Mouse (Mus musculus): ENCODE results near the gene Adamts18. TPM values are rescaled to one million over a fixed set of nuclear protein-coding genes. Genes with fewer than 3 reads are reported as not detected.

The Adamts18 gene
- total RNA-seq (2021), result under 1 TPM; 0.28 to 0.32 TPM
- long read RNA-seq, experiment 1, result 0 reads
- long read RNA-seq, experiment 2, result 0 reads

DNA sequence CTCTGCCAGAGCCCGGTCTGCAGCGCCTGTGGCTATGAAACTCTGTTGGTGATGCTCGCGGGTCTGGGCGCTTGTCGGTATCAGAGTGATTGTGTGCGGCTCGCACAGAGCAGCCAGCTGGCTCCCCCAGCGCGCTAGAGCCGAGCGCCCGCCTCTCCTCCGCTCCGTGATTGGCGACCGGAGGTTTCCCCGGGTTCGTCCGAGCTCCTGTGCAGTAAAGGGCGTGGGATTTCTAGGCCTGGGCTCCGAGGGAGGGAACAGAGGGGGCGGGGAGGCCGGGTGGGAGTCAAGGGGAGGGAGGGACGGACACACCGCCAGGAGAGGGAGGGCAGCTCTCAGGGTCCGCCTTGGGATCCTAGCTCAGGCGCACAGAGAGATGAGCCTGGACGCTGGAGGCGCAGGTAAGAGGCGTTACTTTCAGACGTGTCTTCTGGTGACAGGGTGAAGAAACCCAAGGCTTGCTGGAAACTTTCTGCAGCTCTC is at the start of gene Adamts18:
TSS of gene Adamts18 (minus strand) at position 86 of the 483 bp plus-strand sequence.
- no peak for DNase-seq

DNA sequence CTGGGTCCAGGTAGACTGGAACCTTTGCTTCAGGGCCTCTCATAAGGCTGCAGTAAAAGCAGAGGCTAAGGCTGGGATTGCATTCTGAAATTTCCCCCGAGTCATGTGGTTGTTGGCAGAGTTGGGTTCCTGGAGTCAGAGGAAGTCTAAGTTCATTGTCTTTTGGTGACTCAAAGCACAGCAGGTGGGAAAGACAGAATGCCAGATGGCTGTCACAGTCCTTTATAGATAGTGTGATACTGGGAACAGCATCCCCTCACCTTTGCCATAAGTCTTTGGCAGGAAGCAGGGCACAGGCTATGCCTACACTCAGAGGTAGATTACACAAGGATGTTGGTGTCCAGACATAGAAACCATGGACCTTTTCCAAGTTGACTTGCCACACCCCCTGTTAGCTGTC is 47.9 kb upstream of the Adamts18 start:
- no peak for DNase-seq

DNA sequence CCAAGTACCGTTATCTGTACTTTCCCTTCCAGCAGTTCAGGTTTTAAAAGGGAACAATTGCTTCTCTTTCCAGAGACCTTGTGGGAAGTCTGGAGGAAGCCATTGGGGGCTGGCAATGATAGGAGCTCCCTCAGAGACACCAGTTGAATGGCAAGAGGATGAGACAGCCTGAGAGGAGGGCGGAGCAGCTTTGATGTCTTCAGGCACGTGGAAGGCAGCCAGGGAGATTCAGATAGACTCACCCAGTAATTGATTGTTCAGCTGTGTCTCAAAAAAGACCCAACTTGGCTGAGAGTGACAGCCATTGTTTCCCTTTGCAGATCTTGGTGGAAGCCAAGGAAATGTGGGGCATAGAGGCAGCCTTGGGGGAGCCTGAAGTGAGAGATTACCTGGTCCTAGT is 42.8 kb upstream of the Adamts18 start:
- no peak for DNase-seq

DNA sequence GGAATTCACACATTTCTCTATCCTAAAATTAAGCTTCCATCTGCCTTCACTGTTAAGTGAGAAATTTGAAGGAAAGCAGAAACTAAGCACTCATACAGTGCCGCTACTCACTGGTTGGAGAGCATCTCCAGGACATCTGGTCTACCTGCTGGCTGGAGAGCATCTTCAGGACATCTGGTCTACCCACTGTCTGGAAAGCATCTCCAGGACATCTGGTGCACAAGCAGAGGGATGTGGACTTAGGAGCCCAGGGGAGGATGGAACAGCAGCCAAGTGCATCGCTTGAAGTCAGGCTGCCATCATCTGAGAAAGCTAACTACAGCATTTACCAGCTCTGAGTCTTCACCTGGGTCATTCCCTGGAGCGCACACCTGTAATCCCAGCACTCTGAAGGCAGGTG is 38.0 kb upstream of the Adamts18 start:
- no peak for DNase-seq

DNA sequence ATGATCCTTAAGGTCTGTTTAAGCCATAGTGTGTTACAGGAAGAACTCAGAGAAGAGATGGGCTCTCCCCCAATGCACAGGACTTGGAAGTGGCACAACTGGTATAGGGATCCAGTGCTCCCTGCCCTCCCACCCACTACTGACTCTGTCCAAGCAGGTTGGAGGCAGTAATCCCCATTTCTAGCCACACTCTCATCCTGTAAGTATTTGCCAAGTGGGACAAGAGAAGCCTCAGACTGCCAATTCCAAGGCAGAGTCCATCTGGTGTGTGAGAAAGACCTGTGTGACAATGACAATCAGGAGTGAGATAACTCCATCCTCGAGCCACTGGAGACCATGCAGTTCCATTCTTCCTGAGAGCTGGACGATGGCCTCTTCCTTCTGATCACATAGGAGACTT is 36.6 kb upstream of the Adamts18 start:
- no peak for DNase-seq

DNA sequence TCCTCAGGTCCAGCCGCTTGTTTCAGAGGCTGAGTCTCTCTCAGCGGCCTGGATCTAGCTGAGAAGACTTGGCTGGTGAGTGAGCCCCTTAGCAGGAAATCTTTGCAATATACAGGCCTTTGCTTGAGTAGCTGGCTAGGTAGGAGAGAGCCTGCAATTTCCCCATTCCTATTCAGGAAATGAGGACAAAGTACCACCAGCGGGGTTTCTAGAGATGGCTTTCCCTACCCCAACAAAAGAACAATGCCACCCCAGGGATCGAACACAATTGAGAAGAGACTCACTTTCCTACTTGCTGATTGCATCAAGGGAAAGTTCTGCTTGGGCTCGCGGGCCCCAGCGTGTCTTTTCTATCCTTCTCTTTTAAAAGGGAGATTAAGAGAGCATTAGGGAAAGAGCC is 35.5 kb upstream of the Adamts18 start:
- no peak for DNase-seq

DNA sequence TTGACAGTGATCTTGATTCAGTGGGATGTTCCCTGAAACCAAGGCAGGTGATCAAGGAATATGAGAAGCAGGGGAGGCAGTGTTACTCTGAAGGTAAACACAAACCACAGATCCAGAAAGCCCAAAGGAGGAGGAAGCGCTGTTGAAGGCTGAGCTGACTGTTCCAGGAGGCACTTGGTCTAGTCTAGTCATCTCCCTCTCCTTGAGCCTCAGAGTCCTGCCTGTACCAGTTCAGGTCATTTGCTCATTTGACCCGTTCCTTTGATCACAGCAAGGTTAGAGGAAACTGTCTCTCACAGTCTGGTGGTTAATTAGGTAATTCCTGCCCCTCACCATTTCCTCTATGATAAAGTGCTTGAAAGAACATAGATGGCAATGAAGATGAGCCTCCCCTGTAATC is 34.0 kb upstream of the Adamts18 start:
- no peak for DNase-seq

DNA sequence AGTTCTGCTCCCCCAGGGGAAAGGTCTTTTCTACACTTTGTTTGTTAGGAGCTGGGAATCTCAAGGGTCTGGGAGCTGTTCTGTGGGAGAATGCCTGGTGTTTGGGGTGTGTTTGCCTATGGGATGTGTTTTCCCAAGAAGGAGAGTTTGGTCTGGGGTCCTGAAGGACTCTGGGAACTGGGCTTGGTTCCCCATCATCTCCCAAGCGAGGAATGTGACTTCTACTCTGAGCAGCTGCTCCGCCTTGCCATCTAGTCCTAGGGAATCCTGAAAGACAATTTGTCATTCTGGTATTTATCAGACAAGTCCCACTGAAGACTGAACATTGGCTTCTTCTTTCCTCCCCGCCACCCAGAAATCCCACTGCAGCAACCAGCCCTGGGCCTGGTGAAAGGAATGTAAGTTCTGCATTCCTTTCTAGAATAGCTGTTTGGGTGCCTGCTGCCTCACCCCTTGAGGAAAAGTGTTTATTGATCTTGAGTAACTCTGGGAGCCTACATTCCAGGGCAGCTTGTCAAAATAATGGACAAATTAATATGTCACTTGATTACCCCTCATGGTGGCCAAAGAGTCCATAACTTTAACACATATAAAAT is 30.0 kb upstream of the Adamts18 start:
- DNase-seq, result no peak

DNA sequence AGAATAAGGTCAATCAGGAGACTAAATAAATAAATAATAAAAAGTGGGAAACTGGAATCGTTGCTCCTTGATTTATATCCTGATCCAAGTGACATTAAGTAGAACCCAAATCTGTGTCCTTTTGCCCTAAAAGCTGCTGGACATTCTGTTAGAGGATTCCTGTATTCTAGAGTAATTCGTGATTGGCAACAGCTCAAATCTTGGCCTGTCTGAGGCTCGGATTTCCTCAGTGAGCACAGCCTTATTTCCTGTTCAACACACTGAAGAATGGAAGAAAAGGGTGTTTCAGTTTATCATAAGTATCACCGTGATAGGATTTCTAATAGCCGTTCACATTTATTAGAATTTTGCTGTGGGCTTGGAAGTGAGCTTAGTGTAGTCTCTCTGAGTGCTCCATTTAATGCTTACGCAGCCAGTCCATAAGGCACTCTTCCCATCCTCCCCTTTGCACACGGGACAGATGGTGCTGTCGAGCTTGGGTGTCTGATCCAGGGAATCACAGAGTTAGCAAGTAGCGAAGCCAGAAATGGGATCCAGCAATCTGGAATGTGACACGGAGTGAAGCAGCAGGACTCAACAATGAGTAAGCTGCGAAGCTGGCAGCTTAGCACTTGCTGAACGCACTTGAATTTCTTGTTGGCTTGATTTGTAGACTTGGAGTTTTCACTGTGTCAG is 25.0 kb upstream of the Adamts18 start:
- no peak for DNase-seq

DNA sequence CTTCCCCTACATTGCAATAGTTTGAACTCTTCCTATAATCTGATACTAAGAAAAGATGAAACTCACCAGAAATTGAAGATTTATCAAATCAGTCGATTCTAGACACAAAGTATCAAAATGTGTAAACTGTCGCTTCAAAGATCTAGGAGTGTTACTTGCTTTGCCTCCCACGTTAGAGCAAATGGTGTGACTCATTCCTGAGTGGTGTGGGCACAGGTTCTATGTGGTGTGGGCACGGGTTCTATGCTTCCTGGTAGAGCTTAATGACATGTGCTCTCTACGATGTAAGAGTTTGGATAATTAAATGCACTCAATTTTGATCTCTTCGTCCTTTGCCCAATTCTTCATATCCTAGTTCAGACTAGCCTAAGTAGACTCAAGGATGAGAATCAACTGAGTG is 23.9 kb upstream of the Adamts18 start:
- DNase-seq, result no peak

DNA sequence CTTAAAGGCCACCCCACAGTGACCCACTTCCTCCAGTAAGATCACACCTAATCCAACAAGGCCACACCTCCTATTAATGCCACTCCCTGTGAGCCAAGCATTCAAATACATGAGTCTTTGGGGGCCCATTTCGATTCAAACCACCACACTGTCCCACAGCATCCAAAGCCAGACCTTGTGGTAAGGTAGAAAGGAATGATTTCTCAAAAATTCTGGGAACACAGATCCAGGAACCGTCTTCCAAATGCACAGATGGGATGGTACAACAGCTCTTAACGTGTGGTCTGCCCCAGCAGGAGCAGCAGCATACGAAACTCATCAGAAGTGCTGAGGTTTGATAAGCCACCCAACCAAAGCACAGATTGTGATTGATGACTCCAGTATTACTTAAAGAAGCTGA is 18.0 kb upstream of the Adamts18 start:
- no peak for DNase-seq

DNA sequence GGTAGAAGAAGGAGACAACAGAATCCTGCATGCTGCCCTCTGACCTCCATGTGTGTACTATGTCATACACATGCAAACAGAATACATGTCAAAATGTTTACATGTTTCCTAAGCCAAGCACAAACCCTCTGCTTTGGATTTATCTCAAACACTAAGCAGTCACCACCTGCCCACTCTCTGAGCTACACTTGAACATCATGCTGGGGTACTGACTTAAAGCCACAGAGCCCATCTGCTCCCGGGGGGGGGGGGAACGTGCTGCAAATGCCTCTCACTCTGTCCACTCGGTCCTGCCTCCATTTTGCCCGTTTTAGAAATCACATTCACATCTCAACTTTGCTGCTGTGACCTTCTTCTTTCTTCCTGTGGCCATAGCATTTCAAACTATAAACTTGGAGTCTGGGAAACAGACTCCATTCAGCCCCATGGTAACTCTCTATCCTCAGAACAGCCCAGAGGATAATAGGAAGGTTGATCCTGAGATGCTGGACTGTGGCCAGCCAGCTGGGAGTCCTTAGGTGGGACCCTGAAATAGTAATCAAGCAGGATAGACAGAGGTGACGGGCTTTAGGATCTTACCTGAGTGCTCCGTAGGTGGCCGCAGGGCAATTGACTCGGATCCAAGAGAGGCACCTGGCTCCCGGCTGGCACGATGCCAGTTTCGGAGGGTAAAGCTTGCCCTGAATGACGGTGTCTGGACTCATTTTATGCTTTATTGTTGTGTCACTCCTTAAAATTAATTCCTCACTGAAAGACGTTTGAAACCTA is 17.0 kb upstream of the Adamts18 start:
- DNase-seq, result no peak

DNA sequence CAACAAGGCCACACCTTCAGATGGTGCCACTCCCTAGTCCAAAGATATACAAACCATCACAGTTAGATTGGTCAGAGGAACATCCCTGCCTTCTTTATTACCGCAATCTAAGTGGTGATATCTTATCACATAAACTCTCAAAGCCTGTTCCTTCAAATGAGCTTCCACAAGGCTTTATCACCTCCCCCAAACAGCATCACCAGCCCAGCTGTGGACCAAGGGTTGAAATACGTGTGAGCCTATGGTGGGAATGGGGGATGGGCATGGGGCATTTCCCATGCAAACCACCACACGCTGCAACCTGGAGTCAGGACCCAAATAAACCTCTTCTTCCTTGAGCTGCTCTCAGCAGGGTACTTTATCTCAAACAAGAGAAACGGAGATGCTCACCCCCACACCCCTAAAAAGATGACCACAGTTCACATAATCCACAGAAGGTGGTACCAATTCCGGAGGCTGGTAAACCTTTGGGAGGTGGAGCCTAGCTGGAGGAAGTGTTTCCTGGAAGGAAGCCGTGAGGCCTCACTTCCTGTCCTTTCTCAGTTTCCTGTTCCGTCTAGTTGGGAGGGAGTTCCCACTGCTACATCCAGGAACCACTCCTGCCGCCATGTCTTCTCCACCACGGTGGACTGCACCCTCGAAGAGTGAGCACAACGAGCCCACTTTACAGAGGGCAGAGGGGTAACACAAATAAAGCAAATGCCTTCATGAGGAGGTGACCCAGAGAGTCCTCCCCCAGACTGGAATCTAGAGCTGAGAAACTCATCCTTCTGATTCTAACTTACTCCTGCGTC is 11.5 kb upstream of the Adamts18 start:
- DNase-seq, result no peak

DNA sequence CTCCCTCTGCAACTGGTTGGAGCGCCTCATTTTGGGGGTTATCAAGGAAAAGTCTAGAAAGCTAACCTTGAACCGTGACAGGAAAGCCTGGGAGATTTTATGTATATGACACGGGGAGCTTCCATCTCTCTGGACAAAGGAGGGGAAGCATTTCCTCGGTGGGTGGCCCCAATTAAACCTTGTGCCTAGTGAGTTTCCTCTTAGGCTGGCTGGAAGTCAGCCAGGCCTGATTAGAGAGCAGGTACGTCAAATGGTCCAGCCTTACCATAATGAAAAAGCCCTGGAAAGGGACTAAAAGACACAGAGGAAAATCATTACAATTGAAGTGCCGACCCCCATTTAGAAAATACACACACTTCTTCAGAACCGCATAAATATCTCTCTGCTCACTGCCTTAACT is 10.3 kb upstream of the Adamts18 start:
- no peak for DNase-seq

DNA sequence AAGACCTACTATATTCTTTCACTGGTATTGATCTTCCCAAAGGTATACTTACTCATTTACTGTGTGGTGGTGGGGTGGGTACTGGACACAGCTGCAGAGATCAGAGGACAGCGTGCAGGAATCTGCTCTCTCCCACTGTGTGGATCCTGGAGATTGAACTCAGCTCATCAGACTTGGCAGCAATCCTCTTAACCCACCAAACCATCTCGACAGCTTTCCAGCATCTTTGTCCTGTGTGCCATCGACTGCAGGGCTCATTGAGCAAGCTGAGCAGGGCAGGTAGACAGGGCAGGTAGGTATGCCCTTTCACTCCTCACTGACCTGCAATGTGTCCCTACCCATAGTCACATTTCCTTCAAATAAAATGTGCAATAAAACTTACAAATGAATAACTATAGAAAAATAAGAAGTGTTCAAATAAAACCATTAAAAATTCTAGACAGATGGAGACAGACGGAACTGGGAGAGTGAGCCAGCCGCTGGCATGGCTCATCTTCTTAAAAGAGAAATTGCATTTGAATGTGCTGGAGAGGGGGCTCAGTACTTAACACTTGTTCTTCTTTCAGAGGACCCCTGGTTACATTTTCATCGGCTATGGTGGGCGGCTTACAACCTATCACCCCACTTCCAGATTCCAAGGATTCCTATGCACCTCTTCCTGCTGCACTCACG is 6.2 kb upstream of the Adamts18 start:
- DNase-seq, result no peak

DNA sequence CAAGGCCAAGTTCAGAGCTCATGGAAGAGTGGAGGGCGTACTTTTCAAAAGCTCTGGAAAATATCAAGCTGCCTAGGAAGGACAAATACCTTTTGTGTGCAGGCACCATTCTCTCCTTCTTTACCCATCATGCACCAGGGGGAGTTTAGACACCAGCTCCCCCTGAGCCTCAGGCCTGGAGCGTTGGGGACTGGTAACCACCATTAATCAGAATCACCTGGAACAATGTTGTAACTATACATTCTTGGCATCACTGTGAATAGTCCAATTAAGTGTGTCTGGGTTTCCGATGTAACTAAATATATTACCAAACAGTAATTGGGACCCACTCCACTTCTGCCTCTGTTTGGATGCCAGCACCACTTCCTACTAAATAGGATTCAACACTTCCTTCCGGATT is 5.2 kb upstream of the Adamts18 start:
- DNase-seq, result no peak

DNA sequence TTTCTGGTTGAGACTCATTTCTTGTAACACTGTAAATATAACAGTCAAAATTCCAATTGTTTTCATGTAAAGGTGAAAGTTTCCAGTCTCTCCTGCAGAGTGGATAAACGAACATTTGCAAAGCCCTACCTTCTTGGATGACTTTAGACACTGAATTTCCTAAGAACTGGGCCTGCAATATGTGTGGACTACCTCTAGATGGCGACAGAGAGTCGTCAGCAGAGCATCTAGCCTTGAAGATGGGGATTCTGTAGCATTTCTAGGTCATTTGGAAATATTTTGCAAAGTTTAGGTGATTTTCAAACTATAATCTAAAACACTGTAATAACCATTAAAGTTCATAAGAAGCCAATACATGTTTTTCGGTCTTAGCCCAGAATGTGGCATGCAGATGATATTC is 3.1 kb upstream of the Adamts18 start:
- no peak for DNase-seq

DNA sequence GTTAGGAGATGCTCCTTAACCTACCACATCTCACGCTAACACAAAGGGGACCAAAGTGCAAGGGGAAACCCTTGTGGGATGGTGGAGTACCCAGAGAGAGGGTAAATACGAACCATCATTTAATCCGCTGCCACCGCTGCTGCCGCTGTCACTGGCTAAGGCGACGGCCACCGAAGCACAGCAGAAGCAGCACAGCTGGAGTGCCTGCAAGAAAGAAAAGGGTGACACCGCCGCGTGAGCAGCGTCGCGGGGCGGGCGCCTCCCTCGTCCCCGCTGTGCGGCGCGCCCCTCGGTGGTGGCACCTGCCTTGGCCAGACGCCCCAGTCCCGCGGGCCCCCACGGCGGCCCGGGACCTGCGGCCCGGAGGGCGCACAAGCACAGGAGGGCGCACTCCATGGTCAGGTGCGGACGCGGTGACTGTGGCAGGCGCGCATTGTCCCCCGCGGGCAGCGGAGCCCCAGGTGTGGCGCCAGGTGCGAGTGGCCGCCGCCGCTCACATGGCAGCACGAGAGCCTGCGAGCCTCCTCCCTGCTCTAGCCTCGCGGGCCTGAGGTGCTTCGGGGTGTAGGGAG is 371 bp downstream of the Adamts18 start:
- no peak for DNase-seq

DNA sequence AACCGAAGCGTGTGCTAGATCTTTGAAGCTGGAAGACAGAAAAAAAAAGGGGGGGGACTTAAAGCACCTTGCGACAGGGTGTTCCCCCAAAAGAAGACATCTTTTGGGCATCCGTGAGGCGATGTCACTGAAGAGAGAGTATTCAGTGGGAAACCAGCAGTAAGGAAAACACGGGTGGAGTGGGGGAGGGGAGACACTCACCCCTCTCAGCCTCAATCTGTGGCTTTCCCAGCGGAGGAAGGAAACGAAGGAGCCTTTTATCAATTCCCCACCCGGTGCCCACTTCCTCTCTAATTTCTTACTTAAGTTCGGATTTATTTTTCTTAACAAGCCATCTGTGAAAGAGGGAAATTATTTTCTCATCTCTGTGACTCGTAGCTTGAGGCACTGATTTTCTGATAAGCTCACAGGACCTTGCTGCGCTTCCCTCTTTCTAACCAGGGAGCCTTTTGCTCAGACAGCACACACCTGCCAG is 895 bp downstream of the Adamts18 start:
- no peak for DNase-seq

DNA sequence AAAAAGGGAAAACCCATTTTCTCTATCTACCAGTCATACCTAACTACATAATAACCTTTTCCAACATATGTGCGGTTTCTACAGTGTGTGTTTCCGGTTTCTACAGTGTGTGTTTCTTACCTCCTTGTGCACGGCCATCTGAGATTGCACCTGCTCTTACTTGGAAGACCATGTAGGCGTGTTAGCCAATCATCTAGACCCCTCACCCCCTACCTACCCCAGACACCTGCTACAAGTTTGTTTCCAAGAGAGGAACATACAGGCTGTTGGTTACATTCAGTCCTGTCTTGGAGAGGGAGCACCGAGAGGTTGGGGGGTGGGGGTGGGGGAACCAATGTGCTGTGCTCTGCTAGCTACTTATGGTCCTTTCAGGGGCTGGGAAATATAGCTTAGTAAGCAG is 1.9 kb downstream of the Adamts18 start:
- no peak for DNase-seq

DNA sequence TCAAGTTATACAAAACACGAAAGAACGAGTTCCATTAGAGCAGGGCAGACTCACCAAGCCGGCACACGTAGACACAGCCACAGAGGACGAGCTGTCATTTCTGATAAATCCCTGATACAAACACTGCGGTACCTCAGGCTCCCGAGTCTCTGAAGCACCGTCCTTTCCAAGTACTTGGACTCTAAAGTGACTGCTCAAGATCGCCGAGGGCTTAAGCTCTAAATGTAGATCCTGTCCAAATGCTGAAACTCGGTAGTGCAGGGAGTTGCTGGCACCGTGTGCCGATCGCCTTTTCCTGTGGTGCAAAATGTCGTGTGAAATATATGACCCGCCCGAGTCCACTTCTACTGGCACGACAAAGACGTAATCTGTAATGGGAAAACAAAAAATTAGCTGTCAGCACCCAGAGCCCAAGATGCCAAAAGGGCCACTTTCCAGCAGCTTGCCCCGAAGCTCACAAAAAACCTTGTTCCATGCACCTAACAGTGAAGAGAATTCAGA is 3.7 kb downstream of the Adamts18 start:
- no peak for DNase-seq
